Mouse (Mus musculus): ENCODE measurements around the gene Hoxc12.

Hoxc12 gene

GRCm38 (mm10) chr15:102981379-102982288, 45.1 kb downstream of the Hoxc12 start:
- DNase-seq (ENCODE audit: low spot score in 2 of 2): no peak

DNA sequence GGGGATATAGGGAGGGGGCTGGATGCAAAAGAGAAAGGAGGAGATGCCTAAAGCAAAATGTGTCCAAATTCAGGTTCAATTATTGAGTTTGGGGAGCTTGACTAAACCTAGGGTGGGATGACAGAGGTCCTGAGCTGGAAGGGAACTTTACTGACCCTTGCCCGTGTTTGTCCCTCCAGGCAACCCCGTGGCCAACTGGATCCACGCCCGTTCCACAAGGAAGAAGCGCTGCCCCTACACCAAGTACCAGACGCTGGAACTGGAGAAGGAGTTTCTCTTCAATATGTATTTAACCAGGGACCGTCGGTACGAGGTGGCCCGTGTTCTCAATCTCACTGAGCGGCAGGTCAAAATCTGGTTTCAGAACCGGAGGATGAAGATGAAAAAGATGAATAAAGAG, 47.2 kb downstream of the Hoxc12 start:
- DNase-seq (ENCODE audit: low spot score in 2 of 2): no peak

DNA sequence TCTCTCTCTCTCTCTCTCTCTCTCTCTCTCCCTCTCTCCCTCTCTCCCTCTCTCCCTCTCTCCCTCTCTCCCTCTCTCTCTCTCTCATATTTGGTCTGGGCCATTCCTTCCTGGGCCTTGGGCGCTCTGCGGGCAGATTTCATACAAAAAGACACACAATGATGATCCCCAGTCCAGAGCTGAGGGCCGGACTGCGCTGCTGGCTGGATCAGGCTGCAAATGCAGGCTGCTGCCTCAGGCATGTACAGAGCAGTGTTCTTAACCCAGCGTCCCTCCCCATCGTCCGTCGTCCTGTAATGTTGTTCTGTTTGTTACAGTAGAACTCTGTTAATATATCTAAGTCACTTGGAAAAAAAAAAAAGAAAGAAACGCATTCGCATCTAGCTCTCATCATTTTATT, 48.0 kb downstream of the Hoxc12 start:
- DNase-seq (ENCODE audit: low spot score in 2 of 2): no peak

DNA sequence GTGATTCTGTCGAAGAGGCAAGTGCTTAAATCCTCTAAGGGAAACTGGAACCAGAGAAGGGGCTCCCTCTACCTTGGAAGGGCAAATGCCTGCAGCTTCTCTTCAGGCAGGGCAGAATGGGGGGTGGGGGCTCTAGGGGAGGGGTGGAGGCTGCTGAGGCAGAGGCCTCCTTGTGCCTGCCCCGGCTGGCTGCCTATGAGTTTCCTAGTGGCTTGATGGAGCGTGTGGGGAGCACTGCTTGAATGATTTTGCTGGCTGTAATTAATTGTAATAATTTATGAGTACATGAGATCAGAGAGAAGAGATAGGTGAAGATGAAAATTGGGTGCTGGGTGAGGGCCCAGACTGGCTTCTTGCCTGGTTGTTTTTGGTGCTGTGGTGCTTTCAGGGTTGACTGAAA, 48.4 kb downstream of the Hoxc12 start:
- no peak for DNase-seq (ENCODE audit: low spot score in 2 of 2)

GRCm38 (mm10) chr15:102987124-102987833, 50.7 kb downstream of the Hoxc12 start:
- peak; percentile 83 to 85 for DNase-seq (ENCODE audit: low spot score in 2 of 2)

- DNase-seq (ENCODE audit: low spot score in 2 of 2): no peak
Measured at GRCm38 (mm10) chr15:102988078-102988477, 51.5 kb downstream of the Hoxc12 start.
